Mouse (Mus musculus) erythroblast, embryonic 14.5 days (primary cell): ENCODE results near the gene Pfdn4.

Experiments used
- GATA1 ChIP-seq: IDR thresholded peaks from 2 replicates; pipeline ENCODE4 v1.6.1; 2012; ENCODE audit warnings: low read length, inconsistent platforms, mixed read lengths
- TAL1 ChIP-seq: IDR thresholded peaks from 3 replicates; pipeline ENCODE4 v1.6.1; 2012; ENCODE audit warnings: low read length, inconsistent platforms, mixed read lengths

- TF ChIP-seq TAL1 (no peak), GATA1 (no peak)
These were observed 49.3 kb upstream of the Pfdn4 start for GRCm38 (mm10) chr2:170446843-170447383.
